Mouse (Mus musculus): ENCODE results near the gene Gm20911.
"Not testable (repeated sequence)": the region's sequence is repeated elsewhere in the genome, so short reads cannot be mapped to it uniquely, and the experiment has no call there.

Gm20911 gene

GRCm38 (mm10) chrY:81457707-81458106 is at the start of gene Gm20911:
TSS of gene Gm20911 (plus strand) at chrY:81458007.
- DNase-seq (ENCODE audit: low read depth), result not testable (repeated sequence)
